Mouse (Mus musculus): ENCODE measurements around the gene Add2. TPM values are rescaled to one million over a fixed set of nuclear protein-coding genes. Genes with fewer than 3 reads are reported as not detected.
"Not testable (repeated sequence)": the region's sequence is repeated elsewhere in the genome, so short reads cannot be mapped to it uniquely, and the experiment has no call there.

Add2 gene
- polyA plus RNA-seq (2011; ENCODE audit: insufficient read depth, insufficient read length, low replicate concordance, missing spikeins): 87.6 and 91.8 TPM in 2 replicates

- Histone ChIP-seq H3K4me1 (ENCODE audit: control insufficient read depth, insufficient read depth, low read length) (no peaks in the 10 kb centered on the region), H3K4me3 (replicated peaks; ENCODE audit: control insufficient read depth, low read depth, low read length) (no peak within 1 kb of the TSS), H3K27ac (ENCODE audit: control insufficient read depth, insufficient read depth, low read depth, low read length, poor library complexity) (no peak within 1 kb of the TSS)
- WGBS: 6% methylated on average over 56 of the region's 56 CpGs
- TF ChIP-seq POLR2A (IDR thresholded peaks at IDR 0.05; ENCODE audit: borderline replicate concordance, control insufficient read depth, low read depth, low read length) (no peak), CTCF (IDR thresholded peaks at IDR 0.05; ENCODE audit: control insufficient read depth, insufficient read depth, low read length) (no peak)
These were observed at the start of gene Add2 for GRCm38 (mm10) chr6:86028601-86029322. Gene Add2 (plus strand): TSS chr6:86028681.

- not testable (repeated sequence) for H3K27ac ChIP-seq (ENCODE audit: control insufficient read depth, insufficient read depth, low read depth, low read length, poor library complexity)
- WGBS: 82% methylated on average over 4 of the region's 4 CpGs
These were observed 49.7 kb upstream of the Add2 start for GRCm38 (mm10) chr6:85978736-85979135.

GRCm38 (mm10) chr6:85984351-85984750 lies 44.1 kb upstream of the Add2 start:
- H3K4me3 ChIP-seq (replicated peaks; ENCODE audit: control insufficient read depth, low read depth, low read length): no peak overlapping the region
- 77% methylated on average over 8 of the region's 8 CpGs for WGBS
- H3K27ac ChIP-seq (ENCODE audit: control insufficient read depth, insufficient read depth, low read depth, low read length, poor library complexity): no peak overlapping the region
- TF ChIP-seq CTCF (IDR thresholded peaks at IDR 0.05; ENCODE audit: control insufficient read depth, insufficient read depth, low read length): no peak
- no peaks in the 10 kb centered on the region for H3K4me1 ChIP-seq (ENCODE audit: control insufficient read depth, insufficient read depth, low read length)

More at GRCm38 (mm10) chr6:85978736-85979135, 49.7 kb upstream of the Add2 start:
- not testable (repeated sequence) for H3K4me3 ChIP-seq (replicated peaks; ENCODE audit: control insufficient read depth, low read depth, low read length); H3K4me1 ChIP-seq (ENCODE audit: control insufficient read depth, insufficient read depth, low read length)

- H3K4me1 ChIP-seq (ENCODE audit: control insufficient read depth, insufficient read depth, low read length); H3K27ac ChIP-seq (ENCODE audit: control insufficient read depth, insufficient read depth, low read depth, low read length, poor library complexity); H3K4me3 ChIP-seq (replicated peaks; ENCODE audit: control insufficient read depth, low read depth, low read length): not testable (repeated sequence)
- 71% methylated on average over 5 of the region's 5 CpGs for WGBS
These were observed 38.9 kb upstream of the Add2 start for GRCm38 (mm10) chr6:85989570-85989969.

GRCm38 (mm10) chr6:85990774-85991173 lies 37.7 kb upstream of the Add2 start:
- H3K27ac ChIP-seq (ENCODE audit: control insufficient read depth, insufficient read depth, low read depth, low read length, poor library complexity); H3K4me1 ChIP-seq (ENCODE audit: control insufficient read depth, insufficient read depth, low read length); H3K4me3 ChIP-seq (replicated peaks; ENCODE audit: control insufficient read depth, low read depth, low read length): not testable (repeated sequence)
- 78% methylated on average over 5 of the region's 5 CpGs for WGBS

- TF ChIP-seq CTCF (IDR thresholded peaks at IDR 0.05; ENCODE audit: control insufficient read depth, insufficient read depth, low read length) (peak; percentile 68), POLR2A (IDR thresholded peaks at IDR 0.05; ENCODE audit: borderline replicate concordance, control insufficient read depth, low read depth, low read length) (no peak)
- Histone ChIP-seq H3K4me3 (replicated peaks; ENCODE audit: control insufficient read depth, low read depth, low read length) (no peak overlapping the region), H3K4me1 (ENCODE audit: control insufficient read depth, insufficient read depth, low read length) (no peaks in the 10 kb centered on the region), H3K27ac (ENCODE audit: control insufficient read depth, insufficient read depth, low read depth, low read length, poor library complexity) (no peak overlapping the region)
- whole genome bisulfite sequencing: 81% methylated on average over 18 of the region's 18 CpGs
These were observed 25.0 kb upstream of the Add2 start for GRCm38 (mm10) chr6:86003405-86003925.

GRCm38 (mm10) chr6:86004271-86005148 lies 24.0 kb upstream of the Add2 start:
- no peaks in the 10 kb centered on the region for H3K4me1 ChIP-seq (ENCODE audit: control insufficient read depth, insufficient read depth, low read length)
- H3K4me3 ChIP-seq (replicated peaks; ENCODE audit: control insufficient read depth, low read depth, low read length): no peak overlapping the region
- peak; percentile 99 for TF ChIP-seq CTCF (IDR thresholded peaks at IDR 0.05; ENCODE audit: control insufficient read depth, insufficient read depth, low read length)
- no peak for TF ChIP-seq POLR2A (IDR thresholded peaks at IDR 0.05; ENCODE audit: borderline replicate concordance, control insufficient read depth, low read depth, low read length)
- 13% methylated on average over 18 of the region's 18 CpGs for WGBS
- no peak overlapping the region for H3K27ac ChIP-seq (ENCODE audit: control insufficient read depth, insufficient read depth, low read depth, low read length, poor library complexity)

- TF ChIP-seq CTCF (IDR thresholded peaks at IDR 0.05; ENCODE audit: control insufficient read depth, insufficient read depth, low read length): peak; percentile 58
- no peak for TF ChIP-seq POLR2A (IDR thresholded peaks at IDR 0.05; ENCODE audit: borderline replicate concordance, control insufficient read depth, low read depth, low read length)
- Histone ChIP-seq H3K4me1 (ENCODE audit: control insufficient read depth, insufficient read depth, low read length) (no peaks in the 10 kb centered on the region), H3K27ac (ENCODE audit: control insufficient read depth, insufficient read depth, low read depth, low read length, poor library complexity) (no peak overlapping the region), H3K4me3 (replicated peaks; ENCODE audit: control insufficient read depth, low read depth, low read length) (no peak overlapping the region)
- 48% methylated on average over 4 of the region's 4 CpGs for WGBS
These were observed 18.5 kb upstream of the Add2 start for GRCm38 (mm10) chr6:86009980-86010379.

- H3K4me1 ChIP-seq (ENCODE audit: control insufficient read depth, insufficient read depth, low read length); H3K27ac ChIP-seq (ENCODE audit: control insufficient read depth, insufficient read depth, low read depth, low read length, poor library complexity); H3K4me3 ChIP-seq (replicated peaks; ENCODE audit: control insufficient read depth, low read depth, low read length): not testable (repeated sequence)
- 52% methylated on average over 5 of the region's 5 CpGs for WGBS
These were observed 13.7 kb upstream of the Add2 start for GRCm38 (mm10) chr6:86014812-86015211.
